In genomic region chr3:7027845-7028244, GRCm38 (mm10) we compare ENCODE assay signal across 8 mouse cellular contexts.
A peak's percentile ranks its signal among the peaks of the same experiment; 100 is the strongest.
DNase-seq lines count a peak whose midpoint lies in the region; ATAC-seq and TF ChIP-seq lines count a peak whose summit lies in the region.

No protein-coding gene starts in this region.

- peak; percentile 47 to 75 (median 74) for TF ChIP-seq CTCF in MEL (IDR thresholded peaks at IDR 0.05 in 2 of 3, conservative IDR thresholded peaks at IDR 0.05 in 1 of 3; ENCODE audit: control insufficient read depth in 1 of 3, insufficient read depth in 1 of 3, low read depth in 2 of 3, low read length in 3 of 3, poor library complexity in 1 of 3, severe bottlenecking in 1 of 3)
- TF ChIP-seq CTCF in cortical plate, adult 2 months (IDR thresholded peaks at IDR 0.05; ENCODE audit: extremely low read depth, insufficient read depth, low read length), result peak; percentile 68

- TF ChIP-seq EP300 in MEL (IDR thresholded peaks at IDR 0.05; ENCODE audit: low read depth in 1 of 2, low read length in 2 of 2), result no peak

- no peaks in the 10 kb centered on the region for H3K79me2 ChIP-seq in MEL (ENCODE audit: control insufficient read depth, insufficient read depth, low read length, poor library complexity)

- H3K4me1 ChIP-seq in MEL (ENCODE audit: control insufficient read depth in 1 of 2, insufficient read depth in 2 of 2, low read length in 2 of 2), result no peaks in the 10 kb centered on the region
- H3K4me1 ChIP-seq in cortical plate, adult 2 months (ENCODE audit: control insufficient read depth, insufficient read depth, low read length), result no peaks in the 10 kb centered on the region
- H3K4me1 ChIP-seq in hindbrain, embryonic 12.5 days, result no peaks in the 10 kb centered on the region
- no peaks in the 10 kb centered on the region for H3K4me1 ChIP-seq in midbrain, embryonic 16.5 days (ENCODE audit: control insufficient read depth, insufficient read depth, low read length)

- peak; percentile 56 for DNase-seq in A20 (ENCODE audit: low read depth, low spot score)
- peak; percentile 65 for DNase-seq in MEL (ENCODE audit: low read depth, low spot score)
- peak; percentile 16 to 41 for DNase-seq in layer of hippocampus, postnatal 14 days (ENCODE audit: low spot score in 2 of 2)
- DNase-seq in B cell, adult 2 months, result no peak

- H3K27ac ChIP-seq in MEL (ENCODE audit: control insufficient read depth, low read depth, low read length), result no peak overlapping the region
- H3K27ac ChIP-seq in cortical plate, adult 2 months (ENCODE audit: insufficient read depth, low read length), result no peak overlapping the region
- H3K27ac ChIP-seq in hindbrain, embryonic 12.5 days, result no peak overlapping the region
- peak overlapping the region; percentile 42; the same call in 1 of the 2 replicates for H3K27ac ChIP-seq in midbrain, embryonic 16.5 days (ENCODE audit: low read length)

- no peaks in the 10 kb centered on the region for H3K9me3 ChIP-seq in MEL (replicated peaks; ENCODE audit: insufficient read depth, low read length)
- H3K9me3 ChIP-seq in hindbrain, embryonic 12.5 days (replicated peaks), result no peaks in the 10 kb centered on the region
- H3K9me3 ChIP-seq in midbrain, embryonic 16.5 days (replicated peaks; ENCODE audit: control insufficient read depth, low read length, poor library complexity, severe bottlenecking), result no peaks in the 10 kb centered on the region

- peak; percentile 90 for TF ChIP-seq RAD21 in MEL (IDR thresholded peaks at IDR 0.05; ENCODE audit: low read depth, low read length)

- WGBS in hindbrain, embryonic 12.5 days, result 27% methylated on average over 5 of the region's 5 CpGs
- WGBS in midbrain, embryonic 16.5 days, result 18% methylated on average over 5 of the region's 5 CpGs

- no peak overlapping the region for H3K9ac ChIP-seq in MEL (ENCODE audit: control insufficient read depth, low read depth, low read length, poor library complexity, severe bottlenecking)
- H3K9ac ChIP-seq in hindbrain, embryonic 12.5 days, result no peak overlapping the region
- no peak overlapping the region for H3K9ac ChIP-seq in midbrain, embryonic 16.5 days (ENCODE audit: low read depth, low read length)

- no peak overlapping the region for H3K4me3 ChIP-seq in MEL (ENCODE audit: control insufficient read depth in 1 of 2, insufficient read depth in 1 of 2, low read depth in 2 of 2, low read length in 2 of 2)
- no peak overlapping the region for H3K4me3 ChIP-seq in cortical plate, adult 2 months (ENCODE audit: insufficient read depth, low read length)
- H3K4me3 ChIP-seq in hindbrain, embryonic 12.5 days, result no peak overlapping the region
- no peak overlapping the region for H3K4me3 ChIP-seq in midbrain, embryonic 16.5 days (ENCODE audit: low read depth, low read length)

- H3K4me2 ChIP-seq in hindbrain, embryonic 12.5 days (replicated peaks), result no peak overlapping the region
- H3K4me2 ChIP-seq in midbrain, embryonic 16.5 days (ENCODE audit: low read length), result 0 out of 2 replicates have a peak overlapping the region, but pooled peaks have one; percentile 19

- peak; percentile 82 for ATAC-seq in hindbrain, embryonic 12.5 days (ENCODE audit: low FRiP score)
- ATAC-seq in midbrain, embryonic 16.5 days, result peak; percentile 92
- ATAC-seq in activated CD4-positive, CD25-positive, alpha-beta regulatory T cell, adult 4 months, result no peak

- no peaks in the 10 kb centered on the region for H3K27me3 ChIP-seq in MEL (ENCODE audit: control insufficient read depth in 1 of 2, insufficient read depth in 2 of 2, low read length in 2 of 2)
- H3K27me3 ChIP-seq in hindbrain, embryonic 12.5 days, result no peaks in the 10 kb centered on the region
- no peaks in the 10 kb centered on the region for H3K27me3 ChIP-seq in midbrain, embryonic 16.5 days (ENCODE audit: control insufficient read depth, insufficient read depth, low read depth, low read length)

- no peak for TF ChIP-seq POLR2A in MEL (IDR thresholded peaks at IDR 0.05; ENCODE audit: control insufficient read depth in 1 of 2, insufficient read depth in 1 of 2, low read depth in 1 of 2, low read length in 2 of 2, poor library complexity in 1 of 2)
- no peak for TF ChIP-seq POLR2A in cortical plate, adult 2 months (IDR thresholded peaks at IDR 0.05; ENCODE audit: extremely low read depth, insufficient read depth, low read length)

- no peaks in the 10 kb centered on the region for H3K36me3 ChIP-seq in MEL (ENCODE audit: control insufficient read depth in 1 of 2, insufficient read depth in 2 of 2, low read length in 2 of 2)
- no peaks in the 10 kb centered on the region for H3K36me3 ChIP-seq in hindbrain, embryonic 12.5 days
- H3K36me3 ChIP-seq in midbrain, embryonic 16.5 days (ENCODE audit: control insufficient read depth, insufficient read depth, low read length), result no peaks in the 10 kb centered on the region

TF ChIP-seq in MEL, 35 proteins besides CTCF, POLR2A, EP300 and RAD21:
- TF ChIP-seq RCOR1 (IDR thresholded peaks at IDR 0.05; ENCODE audit: low read depth, low read length) (no peak), SMC3 (IDR thresholded peaks at IDR 0.05; ENCODE audit: low read depth, low read length) (peak; percentile 78), TBP (IDR thresholded peaks at IDR 0.05; ENCODE audit: low read depth, low read length) (no peak), ZC3H11A (IDR thresholded peaks at IDR 0.05; ENCODE audit: low read depth, low read length) (peak; percentile 81)

Comparison
In these comparisons a context has a peak if more than half of its experiments do, and no peak if none do; other contexts are left out.
1. DNase-seq: peak in A20 (single experiment), MEL (single experiment) and layer of hippocampus, postnatal 14 days (2 of 2); none in B cell, adult 2 months (0 of 2).